Mouse (Mus musculus) thymus, postnatal 10 days (tissue): ENCODE results near the gene Tmem206.

ENCODE experiments used
- DNase-seq, 2 experiments: peaks; one replicate each; pipeline ENCODE4 v3.0.0; 2021; ENCODE audit warnings: low spot score in 2 of 2

The Tmem206 gene

GRCm38 (mm10) chr1:191307766-191308455 is 17.8 kb upstream of the Tmem206 start:
- no peak for DNase-seq

- no peak for DNase-seq
Observed at GRCm38 (mm10) chr1:191311296-191311898, 14.3 kb upstream of the Tmem206 start.

GRCm38 (mm10) chr1:191312513-191312941 is 13.2 kb upstream of the Tmem206 start:
- DNase-seq: peak; percentile 72 to 87

- DNase-seq: no peak
Observed at GRCm38 (mm10) chr1:191313158-191313557, 12.6 kb upstream of the Tmem206 start.

GRCm38 (mm10) chr1:191313926-191314325 is 11.8 kb upstream of the Tmem206 start:
- DNase-seq: no peak

GRCm38 (mm10) chr1:191316818-191317217 is 8.9 kb upstream of the Tmem206 start:
- DNase-seq: no peak

GRCm38 (mm10) chr1:191317591-191318196 is 8.0 kb upstream of the Tmem206 start, which contains the start of gene Nenf:
Nenf (minus strand) TSS chr1:191318194.
- peak; percentile 64 to 76 for DNase-seq

- DNase-seq: no peak
Observed at GRCm38 (mm10) chr1:191318686-191319085, 7.0 kb upstream of the Tmem206 start.

- DNase-seq: no peak
Observed at GRCm38 (mm10) chr1:191323381-191323780, 2.3 kb upstream of the Tmem206 start.

GRCm38 (mm10) chr1:191324733-191325590 is 750 bp upstream of the Tmem206 start:
- no peak for DNase-seq

- DNase-seq: peak; percentile 65 to 66
Observed at GRCm38 (mm10) chr1:191326233-191326882, 646 bp downstream of the Tmem206 start.

GRCm38 (mm10) chr1:191327258-191327657 is 1.5 kb downstream of the Tmem206 start:
- no peak for DNase-seq

GRCm38 (mm10) chr1:191328019-191328441 is 2.3 kb downstream of the Tmem206 start:
- no peak for DNase-seq

GRCm38 (mm10) chr1:191330356-191330755 is 4.6 kb downstream of the Tmem206 start:
- no peak for DNase-seq

GRCm38 (mm10) chr1:191334500-191334899 is 8.8 kb downstream of the Tmem206 start:
- no peak for DNase-seq

GRCm38 (mm10) chr1:191339876-191340275 is 14.2 kb downstream of the Tmem206 start:
- no peak for DNase-seq

GRCm38 (mm10) chr1:191340530-191340929 is 14.8 kb downstream of the Tmem206 start:
- no peak for DNase-seq

GRCm38 (mm10) chr1:191347602-191348001 is 21.9 kb downstream of the Tmem206 start:
- DNase-seq: no peak

- DNase-seq: no peak
Observed at GRCm38 (mm10) chr1:191348592-191348991, 22.9 kb downstream of the Tmem206 start.

- DNase-seq: no peak
Observed at GRCm38 (mm10) chr1:191348996-191349395, 23.3 kb downstream of the Tmem206 start.

GRCm38 (mm10) chr1:191349486-191350037 is 23.9 kb downstream of the Tmem206 start:
- DNase-seq: no peak
